Mouse (Mus musculus) hindbrain, embryonic 10.5 days (tissue): ENCODE measurements around the gene Sec16a. TPM values are rescaled to one million over a fixed set of nuclear protein-coding genes. Genes with fewer than 3 reads are reported as not detected.
"Not testable (repeated sequence)": the region's sequence is repeated elsewhere in the genome, so short reads cannot be mapped to it uniquely, and the experiment has no call there.

Experiments
- DNase-seq: peaks from one replicate; pipeline ENCODE4 v3.0.0-alpha.2; 2017; ENCODE audit warnings: low spot score
- H3K27ac ChIP-seq: fragments of 300-500 bp; sonication (generic); 2 replicates; pipeline ENCODE4 v1.5.1; 2016; ENCODE audit warnings: mild to moderate bottlenecking, moderate library complexity
- H3K27me3 ChIP-seq: fragments of 300-500 bp; sonication (generic); 2 replicates; pipeline ENCODE4 v1.6.1; 2016; ENCODE audit warnings: mild to moderate bottlenecking; ENCODE audit not compliant: poor library complexity, insufficient read depth, severe bottlenecking
- H3K36me3 ChIP-seq: fragments of 300-500 bp; sonication (generic); 2 replicates; pipeline ENCODE4 v1.6.1; 2016; ENCODE audit warnings: mild to moderate bottlenecking, moderate library complexity
- H3K4me1 ChIP-seq: fragments of 300-500 bp; sonication (generic); replicated peaks from 2 replicates; pipeline ENCODE4 v1.6.1; 2016; ENCODE audit warnings: mild to moderate bottlenecking
- H3K4me3 ChIP-seq: fragments of 300-500 bp; sonication (generic); 2 replicates; pipeline ENCODE4 v1.5.1; 2016; ENCODE audit warnings: mild to moderate bottlenecking, moderate library complexity
- H3K9me3 ChIP-seq: fragments of 300-500 bp; sonication (generic); 2 replicates; pipeline ENCODE4 v1.6.1; 2016; ENCODE audit warnings: mild to moderate bottlenecking, moderate library complexity
- WGBS: fragments of 180-500 bp; shearing (Covaris S2); methylation state at CpG from one replicate; pipeline ENCODE4 v1.1.7; 2016; 5-methylcytosine and 5-hydroxymethylcytosine counted together
- polyA plus RNA-seq: library from polyadenylated mRNA; unstranded; fragments of >200 nt; fragmentation: Nextera tagmentation; extraction: Ambion mirVana; gene quantifications from 2 replicates; pipeline ENCODE4 v1.2.1, GENCODE M21; 2016

Gene Sec16a
- polyA plus RNA-seq, 1 experiment from 2014 or later: 28.9 TPM

DNA sequence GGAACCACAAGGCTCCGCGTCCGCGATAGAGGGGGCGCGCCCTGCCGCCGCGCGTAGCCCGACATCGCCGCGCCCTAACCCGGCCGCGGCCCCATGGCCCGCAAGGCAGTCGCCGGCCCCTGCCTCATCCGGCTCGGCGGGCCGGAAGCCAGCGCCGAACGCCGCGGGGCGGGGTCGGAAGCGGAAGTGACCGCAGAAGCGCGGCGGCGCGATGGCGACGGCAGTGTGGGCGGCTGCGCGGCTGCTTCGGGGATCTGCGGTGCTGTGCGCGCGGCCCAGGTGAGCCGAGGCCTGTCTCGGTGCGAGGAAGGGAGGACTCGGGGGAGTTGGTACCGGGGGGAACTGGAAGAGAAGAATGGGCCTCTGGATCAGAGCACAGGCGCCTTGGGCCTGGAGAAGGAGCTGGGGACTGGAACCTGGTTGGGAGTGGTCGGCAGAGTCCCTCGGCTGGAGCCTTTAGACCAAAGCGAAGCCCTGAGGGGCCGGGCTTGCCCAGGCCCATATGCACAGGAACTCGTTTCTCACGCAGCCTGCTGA, 55.8 kb downstream of the Sec16a start, which contains the start of the genes Entr1 and Pmpca:
Gene Entr1 (minus strand): TSS at position 163 of the 537 bp plus-strand sequence.
Gene Pmpca (plus strand): TSS at position 186 of the 537 bp plus-strand sequence.
- peak; percentile 84 for DNase-seq
- Histone ChIP-seq H3K4me1 (peaks cover 28% of the 10 kb centered on the region), H3K4me3 (peak within 1 kb of the TSS; percentile 98), H3K27ac (peak within 1 kb of the TSS; percentile 93), H3K9me3 (no peaks in the 10 kb centered on the region), H3K36me3 (peaks cover 76% of the 10 kb centered on the region), H3K27me3 (no peaks in the 10 kb centered on the region)
- 1% methylated on average over 60 of the region's 60 CpGs for WGBS

DNA sequence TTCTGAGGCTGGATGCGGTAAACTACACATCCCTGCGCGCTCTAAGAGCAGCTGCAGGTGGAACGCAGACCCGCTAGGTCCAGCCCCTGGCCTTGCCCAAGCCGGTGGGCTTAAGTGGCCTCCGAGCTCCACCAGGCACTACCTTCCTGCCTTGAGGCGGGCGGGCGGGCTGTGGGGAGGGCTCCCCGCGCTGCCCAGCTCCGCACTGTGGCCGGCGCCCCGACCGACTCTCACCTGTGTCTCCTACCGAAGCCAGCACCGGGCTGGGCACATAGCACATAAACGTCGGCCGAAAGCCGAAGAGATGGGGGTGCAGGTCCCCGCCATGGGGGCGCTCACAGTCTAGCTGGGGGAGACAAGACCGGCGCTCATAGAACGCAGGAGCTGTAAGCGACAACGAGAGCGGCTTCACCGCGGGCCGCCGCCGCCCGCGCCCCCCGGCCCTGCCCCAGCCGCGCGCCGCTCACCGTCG, 56.3 kb downstream of the Sec16a start:
- peak overlapping the region; percentile 98 for H3K4me3 ChIP-seq
- no peaks in the 10 kb centered on the region for H3K9me3 ChIP-seq
- H3K27ac ChIP-seq: peak overlapping the region; percentile 93
- H3K36me3 ChIP-seq: peaks cover 76% of the 10 kb centered on the region
- no peaks in the 10 kb centered on the region for H3K27me3 ChIP-seq
- no peak for DNase-seq
- H3K4me1 ChIP-seq: peaks cover 28% of the 10 kb centered on the region
- under 1% methylated on average over 45 of the region's 45 CpGs for WGBS

DNA sequence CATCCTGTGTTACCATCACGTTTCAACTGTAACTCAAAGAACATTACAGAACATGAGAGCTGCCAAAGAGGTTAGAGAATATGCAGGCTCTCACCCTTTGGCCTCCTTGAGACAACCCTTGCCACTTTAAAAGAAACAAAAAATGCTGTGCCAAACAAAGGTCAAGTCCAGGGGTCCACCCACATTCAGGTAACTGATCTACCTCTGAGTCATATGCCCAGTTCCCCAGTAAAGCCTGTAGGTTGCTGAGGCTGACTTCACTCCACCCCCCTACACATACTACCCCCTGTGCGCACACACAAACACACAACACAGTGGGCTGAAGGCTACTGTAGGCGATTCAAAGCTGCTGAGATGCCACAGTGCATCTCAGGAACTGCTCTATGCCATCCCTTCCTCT, 57.3 kb downstream of the Sec16a start:
- WGBS: 95% methylated on average over 3 of the region's 3 CpGs
- peaks cover 28% of the 10 kb centered on the region for H3K4me1 ChIP-seq
- no peaks in the 10 kb centered on the region for H3K9me3 ChIP-seq
- H3K36me3 ChIP-seq: peaks cover 76% of the 10 kb centered on the region
- H3K27me3 ChIP-seq: no peaks in the 10 kb centered on the region
- H3K27ac ChIP-seq: no peak overlapping the region
- no peak for DNase-seq
- H3K4me3 ChIP-seq: peak overlapping the region; percentile 98

GRCm38 (mm10) chr2:26380871-26381270, 64.1 kb downstream of the Sec16a start:
- Histone ChIP-seq H3K4me3 (peak overlapping the region; percentile 95), H3K4me1 (peaks cover 18% of the 10 kb centered on the region), H3K27ac (peak overlapping the region; percentile 87), H3K36me3 (peaks cover 71% of the 10 kb centered on the region)
- not testable (repeated sequence) for H3K27me3 ChIP-seq, DNase-seq, H3K9me3 ChIP-seq
- 40% methylated on average over 6 of the region's 6 CpGs for WGBS

- H3K4me3 ChIP-seq: peak within 1 kb of the TSS; percentile 95
- peaks cover 71% of the 10 kb centered on the region for H3K36me3 ChIP-seq
- no peaks in the 10 kb centered on the region for H3K27me3 ChIP-seq
- WGBS: under 1% methylated on average over 38 of the region's 38 CpGs
- peak; percentile 86 for DNase-seq
- H3K27ac ChIP-seq: peak within 1 kb of the TSS; percentile 87
- no peaks in the 10 kb centered on the region for H3K9me3 ChIP-seq
- H3K4me1 ChIP-seq: peaks cover 18% of the 10 kb centered on the region
Observed at GRCm38 (mm10) chr2:26380131-26380771, 64.8 kb downstream of the Sec16a start, which contains the start of gene Snapc4. Gene Snapc4 (minus strand): TSS chr2:26380653.

DNA sequence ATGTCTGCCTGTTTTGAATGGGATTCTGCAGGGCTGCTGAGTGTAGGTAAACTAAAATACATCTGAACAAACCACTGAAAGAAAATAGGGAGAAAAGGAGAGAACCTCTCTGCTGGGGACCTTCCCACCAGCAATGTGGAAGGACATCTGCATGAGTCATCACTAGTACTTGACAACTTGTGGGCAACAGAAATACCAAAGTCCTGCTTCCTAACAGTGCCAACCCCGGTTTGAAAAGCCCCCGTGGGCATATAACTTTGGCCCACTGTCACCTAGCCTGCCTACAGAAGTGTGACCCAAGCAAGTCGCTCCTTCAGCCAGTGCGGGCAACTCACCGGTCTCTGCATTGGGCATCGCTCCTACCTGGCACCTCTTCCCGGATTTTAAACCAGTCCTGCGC, 72.6 kb downstream of the Sec16a start:
- H3K4me1 ChIP-seq: no peaks in the 10 kb centered on the region
- peaks cover 100% of the 10 kb centered on the region for H3K36me3 ChIP-seq
- H3K4me3 ChIP-seq: no peak overlapping the region
- WGBS: 97% methylated on average over 8 of the region's 8 CpGs
- no peak for DNase-seq
- no peak overlapping the region for H3K27ac ChIP-seq
- H3K9me3 ChIP-seq: no peaks in the 10 kb centered on the region
- H3K27me3 ChIP-seq: no peaks in the 10 kb centered on the region

GRCm38 (mm10) chr2:26368572-26368971, 76.4 kb downstream of the Sec16a start:
- Histone ChIP-seq H3K4me3 (no peak overlapping the region), H3K4me1 (no peaks in the 10 kb centered on the region), H3K27me3 (no peaks in the 10 kb centered on the region), H3K36me3 (peaks cover 100% of the 10 kb centered on the region), H3K27ac (no peak overlapping the region), H3K9me3 (no peaks in the 10 kb centered on the region)
- DNase-seq: no peak
- 84% methylated on average over 1 of the region's 1 CpGs for WGBS

GRCm38 (mm10) chr2:26367911-26368310, 77.1 kb downstream of the Sec16a start:
- peaks cover 100% of the 10 kb centered on the region for H3K36me3 ChIP-seq
- H3K27ac ChIP-seq: no peak overlapping the region
- no peak for DNase-seq
- H3K9me3 ChIP-seq: no peaks in the 10 kb centered on the region
- H3K4me1 ChIP-seq: no peaks in the 10 kb centered on the region
- WGBS: 90% methylated on average over 6 of the region's 6 CpGs
- no peaks in the 10 kb centered on the region for H3K27me3 ChIP-seq
- no peak overlapping the region for H3K4me3 ChIP-seq

DNA sequence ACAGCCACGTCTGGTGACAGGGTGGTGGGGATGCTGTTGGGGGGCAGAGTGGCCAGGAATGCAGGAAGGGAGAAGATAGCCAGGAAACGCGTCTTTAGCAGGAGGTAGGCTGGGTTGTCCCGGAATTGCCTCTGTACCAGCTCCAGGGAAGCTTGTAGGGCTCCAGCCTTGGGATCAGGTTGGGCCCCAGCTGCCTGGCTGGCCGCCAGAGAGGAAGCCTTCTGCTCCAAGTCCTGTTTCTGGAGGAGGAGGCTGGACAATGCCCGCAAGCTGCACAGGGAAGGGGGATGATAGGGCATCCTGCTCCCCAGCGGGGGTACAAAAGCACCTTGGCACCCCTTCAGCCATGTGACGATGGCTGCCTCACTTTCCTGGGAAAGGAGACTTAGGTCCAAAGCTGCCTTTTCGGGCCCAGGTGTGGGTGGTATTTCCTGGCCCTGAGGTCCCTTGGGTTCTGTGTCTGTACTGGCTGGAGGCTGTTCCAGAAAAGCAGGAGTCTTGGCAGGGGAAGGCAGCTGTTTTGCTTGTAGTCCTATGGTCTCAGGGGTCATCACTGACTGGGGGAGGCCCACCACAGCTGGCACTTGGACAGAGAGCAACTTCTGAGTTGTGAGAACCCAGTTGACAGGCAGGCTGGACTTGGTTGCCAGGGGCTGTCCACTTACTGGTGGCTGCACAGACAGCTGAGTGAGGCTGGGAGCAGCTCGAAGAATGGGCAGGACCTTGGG, 80.1 kb downstream of the Sec16a start:
- no peaks in the 10 kb centered on the region for H3K27me3 ChIP-seq
- DNase-seq: no peak
- H3K4me3 ChIP-seq: no peak overlapping the region
- WGBS: 93% methylated on average over 10 of the region's 10 CpGs
- no peaks in the 10 kb centered on the region for H3K4me1 ChIP-seq
- H3K36me3 ChIP-seq: peaks cover 76% of the 10 kb centered on the region
- H3K27ac ChIP-seq: no peak overlapping the region
- H3K9me3 ChIP-seq: no peaks in the 10 kb centered on the region

DNA sequence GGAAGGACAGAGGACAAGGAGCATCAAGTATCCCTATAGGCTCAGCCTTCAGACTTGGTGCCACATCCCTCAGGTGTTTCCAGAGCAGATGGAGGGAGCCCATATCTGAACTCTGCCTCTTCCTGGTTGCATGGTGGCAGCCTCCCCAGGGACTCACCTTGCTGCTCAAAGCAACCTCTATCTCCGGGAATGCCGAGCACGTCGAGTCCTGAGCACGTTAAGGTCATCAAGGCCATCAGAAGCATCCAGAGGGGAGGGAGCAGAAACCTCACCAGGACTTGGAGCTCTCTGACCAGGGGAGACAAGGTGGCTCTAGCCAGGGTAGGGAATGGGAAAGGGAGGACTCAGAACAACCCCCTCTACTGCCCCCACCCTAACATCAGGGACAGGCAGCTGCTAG, 81.5 kb downstream of the Sec16a start:
- H3K4me3 ChIP-seq: no peak overlapping the region
- no peaks in the 10 kb centered on the region for H3K9me3 ChIP-seq
- no peak overlapping the region for H3K27ac ChIP-seq
- H3K27me3 ChIP-seq: no peaks in the 10 kb centered on the region
- peaks cover 62% of the 10 kb centered on the region for H3K36me3 ChIP-seq
- no peak for DNase-seq
- H3K4me1 ChIP-seq: no peaks in the 10 kb centered on the region
- 78% methylated on average over 5 of the region's 5 CpGs for WGBS

GRCm38 (mm10) chr2:26362991-26363390, 82.0 kb downstream of the Sec16a start:
- Histone ChIP-seq H3K27me3 (no peaks in the 10 kb centered on the region), H3K4me3 (no peak overlapping the region), H3K9me3 (no peaks in the 10 kb centered on the region), H3K27ac (no peak overlapping the region), H3K36me3 (peaks cover 57% of the 10 kb centered on the region), H3K4me1 (peaks cover under 1% of the 10 kb centered on the region; the same call in 1 of the 2 replicates)
- no peak for DNase-seq
- 89% methylated on average over 5 of the region's 5 CpGs for WGBS

DNA sequence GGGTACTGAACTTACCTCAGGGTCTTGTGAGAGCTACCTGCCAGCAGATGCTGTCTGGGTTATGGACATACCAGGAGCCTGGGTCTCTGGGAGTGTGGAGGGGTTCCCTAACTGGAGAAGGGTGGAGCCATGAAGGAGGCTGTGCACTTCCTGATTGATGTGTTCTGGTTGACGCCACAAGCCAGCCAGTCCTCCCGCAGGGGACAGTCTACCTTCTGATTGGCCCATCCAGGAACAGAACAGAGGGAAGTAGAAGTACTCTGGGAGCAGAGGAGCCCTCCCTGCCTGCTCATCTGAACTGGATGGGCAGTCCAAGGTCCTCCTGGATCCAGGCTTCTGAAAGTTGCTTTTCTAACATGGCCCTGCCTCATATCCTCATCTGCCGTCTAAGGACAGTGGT, 84.2 kb downstream of the Sec16a start, which contains the start of gene Card9:
Gene Card9 (minus strand): TSS at position 147 of the 400 bp plus-strand sequence.
- Histone ChIP-seq H3K27me3 (no peaks in the 10 kb centered on the region), H3K4me3 (no peak within 1 kb of the TSS), H3K36me3 (peaks cover 35% of the 10 kb centered on the region), H3K9me3 (no peaks in the 10 kb centered on the region), H3K27ac (no peak within 1 kb of the TSS), H3K4me1 (peaks cover 9% of the 10 kb centered on the region; the same call in 1 of the 2 replicates)
- 56% methylated on average over 3 of the region's 3 CpGs for WGBS
- DNase-seq: no peak

- WGBS: 90% methylated on average over 6 of the region's 6 CpGs
- H3K36me3 ChIP-seq: peaks cover 27% of the 10 kb centered on the region
- no peaks in the 10 kb centered on the region for H3K9me3 ChIP-seq
- H3K27me3 ChIP-seq: no peaks in the 10 kb centered on the region
- peaks cover 9% of the 10 kb centered on the region; the same call in 1 of the 2 replicates for H3K4me1 ChIP-seq
- no peak for DNase-seq
- no peak overlapping the region for H3K27ac ChIP-seq
- no peak overlapping the region for H3K4me3 ChIP-seq
Observed at GRCm38 (mm10) chr2:26359983-26360382, 85.0 kb downstream of the Sec16a start.
